Mouse (Mus musculus): ENCODE measurements around the gene Mief2.

The Mief2 gene

GRCm38 (mm10) chr11:60776829-60777740 lies 48.9 kb downstream of the Mief2 start, which contains the start of the genes Top3a and Smcr8:
TSS of gene Top3a (minus strand) at chr11:60777365.
TSS of gene Smcr8 (plus strand) at chr11:60777524.
- ATAC-seq (ENCODE audit: low TSS enrichment), result peak; percentile 98

GRCm38 (mm10) chr11:60777801-60778370 lies 49.7 kb downstream of the Mief2 start:
- no peak for ATAC-seq (ENCODE audit: low TSS enrichment)

- ATAC-seq (ENCODE audit: low TSS enrichment), result no peak
These were observed 51.5 kb downstream of the Mief2 start for GRCm38 (mm10) chr11:60779673-60780189.

All from frontal cortex, adult (tissue).